Mouse (Mus musculus): Measurements from ENCODE around the gene Gdpgp1.

GRCm38 (mm10) chr7:80184551-80184950 is 48.1 kb upstream of the Gdpgp1 start:
- TF ChIP-seq CTCF (IDR thresholded peaks at IDR 0.05; ENCODE audit: low read depth) (no peak), EP300 (IDR thresholded peaks at IDR 0.05; ENCODE audit: low read depth) (no peak)

Data from liver, postnatal 0 days (tissue).